Mouse (Mus musculus): ENCODE results near the gene Dzip1l.

GRCm38 (mm10) chr9:99699752-99700389 is 70.6 kb downstream of the Dzip1l start:
- no peak for TF ChIP-seq POLR2A (IDR thresholded peaks at IDR 0.05; ENCODE audit: insufficient read depth, low read length)
- TF ChIP-seq EP300 (IDR thresholded peaks at IDR 0.05; ENCODE audit: insufficient read depth, low read depth, low read length), result no peak

All from ES-Bruce4 (cell line).